Mouse (Mus musculus): Measurements from ENCODE around the gene Afg3l1.

GRCm38 (mm10) chr8:123491280-123492075, 13.8 kb downstream of the Afg3l1 start:
- TF ChIP-seq CTCF (IDR thresholded peaks at IDR 0.05; ENCODE audit: borderline replicate concordance, extremely low read depth, insufficient read depth, insufficient read length) (no peak), POLR2A (IDR thresholded peaks at IDR 0.05; ENCODE audit: borderline replicate concordance, extremely low read depth, insufficient read depth, insufficient read length, poor library complexity, severe bottlenecking) (no peak)

All from brain, embryonic 14.5 days (tissue).